Mouse (Mus musculus) cerebellum, adult (tissue): ENCODE measurements at regions not wholly inside any gene's neighbourhood (a gene's known extent, or its start where the extent isn't known, plus 50 kb on each side); places are given as distances from the start of the nearest gene placed in this dataset.

Source experiments
- ATAC-seq: cut with Nextera tagmentation; 2 replicates; pipeline ENCODE4 v1.9.2; 2017; ENCODE audit warnings: mild to moderate bottlenecking, moderate library complexity, mixed read lengths; ENCODE audit not compliant: insufficient number of reproducible peaks, low FRiP score, low TSS enrichment

DNA sequence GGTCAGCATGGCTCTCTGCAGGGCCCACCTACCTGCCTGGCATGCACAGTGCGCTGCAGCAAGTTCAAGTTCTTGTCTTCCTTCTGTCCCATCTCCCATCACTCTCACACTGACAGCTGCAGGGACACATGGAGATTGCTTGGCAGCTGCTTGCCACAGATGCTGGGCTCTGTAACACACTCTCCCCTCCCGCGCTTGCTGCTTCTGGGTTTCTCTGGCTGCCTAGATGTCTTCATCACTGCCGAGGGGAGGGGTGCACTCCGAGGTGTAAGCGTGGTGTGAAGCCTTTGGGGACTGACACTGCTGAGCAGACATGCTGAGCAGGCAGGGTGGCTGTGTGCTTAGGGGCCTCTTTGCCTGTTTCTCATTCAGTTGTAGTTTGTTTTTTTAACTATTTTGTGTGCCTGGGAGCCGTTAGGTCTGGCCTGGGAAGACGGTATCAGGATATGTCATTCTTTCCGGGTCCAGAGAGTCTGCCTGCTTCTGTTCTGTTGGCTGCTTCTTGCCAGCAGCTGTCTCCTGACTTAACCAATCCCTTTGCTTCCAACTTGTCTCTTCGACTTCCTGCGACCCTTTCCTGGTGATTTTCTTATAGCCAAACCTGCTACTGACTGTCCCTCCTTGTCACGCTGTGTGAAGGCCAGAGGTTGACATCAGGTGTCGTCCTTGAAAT lies 80.2 kb upstream of the Prox1 start:
- ATAC-seq = no peak

DNA sequence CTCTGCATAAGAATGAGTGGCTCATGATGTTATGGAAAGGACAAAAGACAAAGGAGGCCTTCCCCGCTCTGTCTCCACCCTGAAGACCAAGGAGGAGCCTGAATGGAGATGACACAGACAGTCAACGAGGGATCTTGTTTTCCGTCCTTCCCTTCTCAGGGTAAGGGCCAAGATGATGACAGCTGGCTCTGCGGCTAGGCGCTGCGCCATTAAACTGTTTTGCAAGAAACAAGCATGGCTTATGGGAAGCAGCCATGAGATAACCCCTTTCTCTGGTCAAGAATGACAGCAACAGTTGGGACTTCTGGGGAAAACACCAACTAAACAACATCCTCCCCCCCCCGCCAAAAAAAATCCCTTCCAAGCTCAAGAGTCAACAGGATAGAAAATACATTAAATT lies 72.0 kb upstream of the Prox1 start:
- ATAC-seq = no peak

DNA sequence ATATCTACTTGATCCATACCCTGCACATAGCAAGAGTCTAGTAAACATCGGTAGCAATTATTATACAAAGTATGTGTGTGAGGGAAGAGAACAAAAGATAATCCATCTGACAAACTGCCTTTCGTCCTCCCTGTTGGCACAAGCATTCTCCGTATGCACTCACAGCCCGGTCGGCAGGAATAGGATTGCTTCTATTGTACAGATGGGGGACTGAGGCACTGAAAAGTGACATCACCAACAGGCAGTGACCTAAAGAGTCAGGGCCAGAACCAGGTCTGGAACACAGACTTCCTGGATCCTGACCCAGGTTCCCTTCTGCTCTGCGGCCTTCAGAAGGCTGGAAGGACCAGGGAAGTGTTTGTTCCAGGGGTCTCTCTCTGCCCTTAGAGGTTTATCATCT lies 69.3 kb upstream of the Prox1 start:
- no peak for ATAC-seq

DNA sequence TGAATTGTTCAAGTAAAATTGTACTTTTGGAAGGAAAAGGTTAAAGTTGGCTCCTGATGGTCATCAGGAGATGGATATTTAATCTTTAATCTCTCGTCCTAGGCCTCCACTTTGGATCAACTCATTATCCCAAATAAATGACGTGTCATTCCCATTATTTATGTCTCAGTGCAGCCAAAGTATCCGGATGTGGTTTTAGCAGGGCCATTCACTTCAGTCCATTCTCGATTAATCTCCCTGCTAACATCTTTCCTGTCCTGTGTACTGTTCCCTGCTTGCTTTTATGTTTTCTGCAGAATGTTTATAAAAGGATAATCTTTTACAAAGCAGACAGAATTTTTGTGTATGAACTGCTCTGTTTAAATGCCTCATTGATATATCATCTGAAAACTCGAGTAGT lies 60.4 kb upstream of the Prox1 start:
- ATAC-seq = no peak

DNA sequence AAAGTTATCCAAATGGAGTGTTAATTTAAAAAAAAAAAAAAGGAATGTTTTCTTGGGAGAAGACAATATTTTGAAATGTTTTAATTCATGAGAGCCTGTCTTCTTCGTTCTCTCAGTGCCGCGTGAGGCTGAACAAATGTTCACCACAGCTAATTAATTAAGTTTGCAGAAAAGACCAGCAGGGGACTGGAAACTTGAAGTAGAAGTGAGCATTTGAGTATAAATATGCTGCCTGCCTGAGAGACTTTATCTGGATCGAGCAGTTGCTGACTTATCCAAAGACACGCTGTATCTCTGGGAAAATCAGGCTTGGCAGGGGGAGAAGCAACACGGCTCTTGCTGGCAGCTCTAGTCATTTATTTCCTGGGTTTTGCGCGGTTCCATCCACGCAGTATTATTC lies 49.9 kb upstream of the Prox1 start:
- ATAC-seq = no peak
